Mouse (Mus musculus) CH12.LX (cell line): ENCODE measurements around the gene Fmo1.

Source experiments
- CTCF ChIP-seq, 2 experiments: IDR thresholded peaks in 1 of 2; conservative IDR thresholded peaks in 1 of 2; 2 replicates each; pipeline ENCODE4 v1.5.1; 2011 to 2012; ENCODE audit warnings: low read depth in 2 of 2, low read length in 2 of 2, improper control_type of control experiment in 1 of 2, inconsistent platforms in 1 of 2, mild to moderate bottlenecking in 1 of 2, moderate library complexity in 1 of 2
- MEF2A ChIP-seq: IDR thresholded peaks from 2 replicates; pipeline ENCODE4 v1.6.1; 2014; ENCODE audit warnings: low read depth, mild to moderate bottlenecking, inconsistent platforms, low read length, improper control_type of control experiment, borderline replicate concordance

DNA sequence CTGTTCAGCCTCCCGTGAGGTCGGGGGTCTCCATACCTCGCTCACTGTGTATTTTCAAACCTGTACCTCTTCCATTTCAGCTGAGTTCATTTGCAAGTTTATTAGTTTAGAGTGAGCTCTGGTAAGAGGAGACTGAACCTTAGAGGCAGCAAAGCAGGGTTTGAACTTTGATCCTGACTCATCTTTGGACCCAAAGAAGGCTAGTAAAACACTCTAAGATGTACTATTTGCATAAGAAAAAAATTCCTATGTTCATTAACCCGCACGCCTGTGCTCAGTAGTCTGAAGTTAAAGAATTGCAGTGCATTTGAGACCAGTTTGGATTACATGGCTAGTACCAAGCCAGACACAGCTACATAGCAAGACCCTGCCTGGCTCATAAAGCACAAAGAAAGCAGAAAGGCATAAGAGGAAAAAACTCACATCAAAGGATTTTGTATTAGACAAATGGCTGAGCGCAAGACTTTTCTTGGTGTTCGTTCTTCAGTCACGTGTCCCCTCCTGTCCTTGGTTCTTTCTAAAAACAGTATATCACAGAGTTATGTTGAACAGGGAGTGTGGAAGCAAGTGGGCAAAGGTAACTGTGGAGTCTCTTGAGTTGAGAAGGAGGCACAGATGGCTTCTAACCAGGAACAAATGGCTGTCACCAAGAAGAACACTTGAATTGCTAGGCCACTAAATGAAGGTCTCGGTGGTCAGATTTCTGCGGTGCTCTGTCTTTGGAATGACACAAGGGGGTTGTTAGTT, 50.9 kb downstream of the Fmo1 start:
- TF ChIP-seq MEF2A (no peak), CTCF (conservative IDR thresholded peaks at IDR 0.05 in 1 of 2, IDR thresholded peaks at IDR 0.05 in 1 of 2; ENCODE audit: low read depth in 2 of 2, low read length in 2 of 2) (no peak)
